Mouse (Mus musculus) kidney, postnatal 0 days (tissue): ENCODE data around the gene Cpt1b. TPM values are rescaled to one million over a fixed set of nuclear protein-coding genes. Genes with fewer than 3 reads are reported as not detected.

Source experiments
- ATAC-seq: fragments of 200-750 bp; cut with Nextera tagmentation; replicated peaks from 2 replicates; pipeline ENCODE4 v1.8.0; 2017; ENCODE audit warnings: low read depth, moderate number of reproducible peaks, moderate TSS enrichment, moderate library complexity; ENCODE audit not compliant: low FRiP score
- DNase-seq: peaks from one replicate; pipeline ENCODE4 v3.0.0-alpha.2; 2016; ENCODE audit warnings: low spot score
- H3K27ac ChIP-seq: fragments of 300-500 bp; sonication (generic); 2 replicates; pipeline ENCODE4 v1.5.1; 2014; ENCODE audit warnings: mild to moderate bottlenecking
- H3K27me3 ChIP-seq: fragments of 300-500 bp; sonication (generic); 2 replicates; pipeline ENCODE4 v1.6.1; 2014; ENCODE audit warnings: low read length, mixed read lengths; ENCODE audit not compliant: insufficient read depth
- H3K36me3 ChIP-seq: fragments of 300-500 bp; sonication (generic); 2 replicates; pipeline ENCODE4 v1.6.1; 2014; ENCODE audit warnings: low read length, mixed read lengths; ENCODE audit not compliant: insufficient read depth
- H3K4me1 ChIP-seq: fragments of 300-500 bp; sonication (generic); replicated peaks from 2 replicates; pipeline ENCODE4 v1.6.1; 2014; ENCODE audit warnings: antibody characterized with exemption, low read length, mixed read lengths; ENCODE audit not compliant: insufficient read depth
- H3K4me2 ChIP-seq: fragments of 300-500 bp; sonication (generic); 2 replicates; pipeline ENCODE4 v1.6.1; 2014; ENCODE audit warnings: mild to moderate bottlenecking, low read length, moderate library complexity, mixed read lengths
- H3K4me3 ChIP-seq: fragments of 300-500 bp; sonication (generic); replicated peaks from 2 replicates; pipeline ENCODE4 v1.5.1; 2014; ENCODE audit warnings: low read depth, low read length
- H3K9ac ChIP-seq: fragments of 300-500 bp; sonication (generic); 2 replicates; pipeline ENCODE4 v1.6.1; 2014; ENCODE audit warnings: low read depth, low read length
- H3K9me3 ChIP-seq: fragments of 300-500 bp; sonication (generic); replicated peaks from 2 replicates; pipeline ENCODE4 v1.6.1; 2016; ENCODE audit warnings: low read length, inconsistent platforms, mixed read lengths
- CTCF ChIP-seq: IDR thresholded peaks from 2 replicates; pipeline ENCODE4 v1.5.1; 2016; ENCODE audit warnings: antibody characterized with exemption, low read depth, mild to moderate bottlenecking, moderate library complexity
- WGBS: fragments of 180-500 bp; shearing (Covaris S2); extraction: QIAGEN DNeasy Blood & Tissue Kit; methylation state at CpG from one replicate; pipeline ENCODE4 v1.1.7; 2014; 5-methylcytosine and 5-hydroxymethylcytosine counted together
- polyA plus RNA-seq: library from polyadenylated mRNA; unstranded; fragments of >200 nt; fragmentation: Nextera tagmentation; extraction: Ambion mirVana; gene quantifications from 2 replicates; pipeline ENCODE4 v1.2.1, GENCODE M21; 2015

The Cpt1b gene
- polyA plus RNA-seq, 1 experiment from 2014 or later: 23.7 TPM

DNA sequence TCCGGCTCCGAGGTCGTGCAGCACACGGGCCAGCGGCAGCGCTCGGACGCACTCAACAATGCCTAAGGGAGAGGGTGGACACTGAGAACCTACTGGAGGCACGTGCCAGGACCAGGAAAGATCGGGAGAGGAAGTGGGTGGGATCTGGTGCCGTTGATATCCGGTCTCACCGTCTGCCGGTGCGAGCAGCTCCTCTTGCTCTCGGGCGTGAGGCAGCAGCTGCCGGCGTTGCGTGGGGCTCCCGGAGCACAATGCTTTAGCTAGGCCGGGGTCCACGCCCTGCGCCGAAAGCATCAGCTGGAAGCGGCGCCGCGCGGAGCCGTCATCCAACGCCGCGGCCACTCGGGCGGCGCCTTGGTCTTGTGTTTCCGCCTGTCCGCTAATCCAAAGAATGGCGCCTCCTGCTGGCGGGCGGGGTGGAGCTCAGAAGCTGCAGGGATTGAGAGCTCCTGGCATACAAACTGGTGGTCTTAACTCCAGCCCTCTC lies 51.9 kb downstream of the Cpt1b start, which contains the start of gene Sco2:
Gene Sco2 (minus strand): TSS at position 85 of the 487 bp plus-strand sequence.
- Histone ChIP-seq H3K9ac (peak within 1 kb of the TSS; percentile 72), H3K4me1 (peaks cover 25% of the 10 kb centered on the region)

DNA sequence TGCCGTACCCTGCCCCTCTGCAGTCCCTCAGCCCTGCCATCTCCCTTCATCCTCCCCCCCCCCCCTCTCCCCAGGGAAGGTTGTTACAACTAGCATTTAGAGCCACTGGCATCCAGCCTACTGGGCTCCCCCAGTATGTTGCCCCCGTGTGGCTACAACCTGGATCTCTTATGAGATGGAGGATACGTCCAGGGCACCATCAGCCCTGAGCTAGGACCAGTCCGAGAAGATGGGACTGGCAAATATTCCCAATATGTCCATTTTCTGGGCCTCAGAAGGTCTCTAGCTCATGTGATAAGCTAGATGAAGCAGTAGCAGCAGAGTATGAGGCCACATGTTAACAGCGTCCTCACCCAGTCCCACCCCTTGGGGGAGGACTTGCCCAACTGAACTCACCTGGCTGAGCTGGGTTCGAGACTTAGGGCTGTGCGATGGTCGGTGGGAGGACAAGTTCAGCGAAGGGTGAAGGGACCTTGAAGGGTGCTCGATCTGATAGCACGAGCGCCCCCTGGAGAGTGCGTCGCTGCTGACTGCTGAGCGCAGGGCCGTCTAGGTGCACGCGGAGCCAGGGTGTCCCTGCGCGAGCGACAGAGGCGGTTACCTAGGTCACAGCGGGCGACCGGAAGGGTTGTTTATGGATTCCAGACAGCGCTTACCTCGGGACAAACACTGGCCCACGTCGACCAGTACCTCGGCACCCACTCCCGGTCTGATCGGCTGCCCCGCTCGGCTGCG lies 52.5 kb downstream of the Cpt1b start:
- peak; percentile 89 for DNase-seq
- Histone ChIP-seq H3K9me3 (no peaks in the 10 kb centered on the region), H3K4me1 (peaks cover 19% of the 10 kb centered on the region), H3K36me3 (peaks cover 38% of the 10 kb centered on the region), H3K4me2 (peak overlapping the region; percentile 88), H3K27ac (peak overlapping the region; percentile 92), H3K4me3 (peak overlapping the region; percentile 53), H3K27me3 (peaks cover 15% of the 10 kb centered on the region), H3K9ac (peak overlapping the region; percentile 72)
- 1% methylated on average over 35 of the region's 35 CpGs for WGBS
- peak; percentile 86 for ATAC-seq
- TF ChIP-seq CTCF: peak; percentile 52; the same call in 1 of the 2 replicates

More for the DNA sequence above, 51.9 kb downstream of the Cpt1b start, which contains the start of gene Sco2:
- Histone ChIP-seq H3K9me3 (no peaks in the 10 kb centered on the region), H3K27ac (peak within 1 kb of the TSS; percentile 92), H3K4me2 (peak within 1 kb of the TSS; percentile 88), H3K36me3 (peaks cover 32% of the 10 kb centered on the region), H3K27me3 (peaks cover 20% of the 10 kb centered on the region), H3K4me3 (peak within 1 kb of the TSS; percentile 53)
- 0% methylated on average over 35 of the region's 42 CpGs for WGBS
- TF ChIP-seq CTCF: peak; percentile 83
- ATAC-seq (peak; percentile 77), DNase-seq (peak; percentile 92)

DNA sequence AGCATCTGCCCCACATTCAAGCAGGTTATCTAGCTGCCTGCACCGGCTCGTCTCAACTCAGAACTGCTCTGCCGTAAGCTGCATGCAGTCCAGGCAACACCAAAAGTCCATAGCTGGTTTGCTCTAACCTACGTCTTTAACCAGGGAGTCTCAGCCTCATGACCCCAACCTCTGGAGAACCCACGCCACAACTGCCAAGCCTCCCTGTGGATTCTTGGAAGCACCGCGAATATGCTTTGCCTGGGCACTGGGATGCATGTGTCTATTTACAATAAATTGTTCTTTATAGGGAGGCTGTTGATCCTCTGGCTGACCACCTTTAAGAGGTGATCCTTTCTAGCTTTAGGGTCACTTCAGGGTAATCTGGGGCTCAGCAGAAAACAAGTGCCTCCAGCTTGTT lies 53.1 kb downstream of the Cpt1b start:
- Histone ChIP-seq H3K27ac (no peak overlapping the region), H3K4me1 (peaks cover 18% of the 10 kb centered on the region), H3K4me2 (peak overlapping the region; percentile 88), H3K9me3 (no peaks in the 10 kb centered on the region), H3K9ac (no peak overlapping the region), H3K27me3 (peaks cover 8% of the 10 kb centered on the region), H3K36me3 (peaks cover 44% of the 10 kb centered on the region), H3K4me3 (no peak overlapping the region; the same call in 1 of the 2 replicates)
- WGBS: 71% methylated on average over 7 of the region's 7 CpGs
- TF ChIP-seq CTCF: no peak
- no peak for DNase-seq
- no peak for ATAC-seq

DNA sequence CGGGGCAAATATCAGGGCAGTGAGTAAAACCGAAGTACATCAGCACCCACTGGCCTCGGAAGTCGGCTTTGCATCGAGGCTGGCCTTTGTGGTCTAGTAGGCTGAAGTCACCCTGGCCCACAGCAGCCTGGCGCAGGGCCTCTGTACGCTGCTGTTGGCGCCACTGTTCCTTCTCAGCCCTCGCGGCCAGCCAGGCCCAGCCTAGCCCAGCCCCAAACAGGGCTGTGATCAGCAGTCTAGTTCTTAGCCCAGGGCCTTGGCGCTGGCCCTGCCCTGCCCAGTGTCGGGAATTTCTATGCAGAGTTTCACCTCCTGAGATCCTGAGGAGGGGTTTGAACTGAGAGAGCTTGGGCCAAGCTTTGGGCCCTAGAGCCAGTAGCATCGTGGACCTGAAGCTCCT lies 53.6 kb downstream of the Cpt1b start:
- H3K9me3 ChIP-seq: no peaks in the 10 kb centered on the region
- 86% methylated on average over 13 of the region's 13 CpGs for WGBS
- TF ChIP-seq CTCF: no peak
- DNase-seq (no peak), ATAC-seq (no peak)
- H3K9ac ChIP-seq: no peak overlapping the region
- no peak overlapping the region for H3K4me2 ChIP-seq
- H3K36me3 ChIP-seq: peaks cover 49% of the 10 kb centered on the region
- no peak overlapping the region for H3K4me3 ChIP-seq
- peaks cover 14% of the 10 kb centered on the region for H3K4me1 ChIP-seq
- H3K27ac ChIP-seq: no peak overlapping the region
- H3K27me3 ChIP-seq: peaks cover 3% of the 10 kb centered on the region; the same call in 1 of the 2 replicates

Other genes with a start within 250 kb of the Cpt1b start
- 126 and 130 TPM in 2 replicates for gene Plxnb2, start 245.1 kb downstream of the Cpt1b start, polyA plus RNA-seq
- gene Dennd6b, start 229.4 kb downstream of the Cpt1b start, polyA plus RNA-seq: 10.4 and 11.7 TPM in 2 replicates
- gene Ppp6r2, start 214.3 kb downstream of the Cpt1b start, polyA plus RNA-seq: 25.9 and 26.8 TPM in 2 replicates
- 30.0 and 37.2 TPM in 2 replicates for gene Sbf1, start 110.6 kb downstream of the Cpt1b start, polyA plus RNA-seq
- gene Adm2, start 103.1 kb downstream of the Cpt1b start, polyA plus RNA-seq: 1.5 and 2.0 TPM in 2 replicates
- 119 and 185 TPM in 2 replicates for gene Miox, start 91.5 kb downstream of the Cpt1b start, polyA plus RNA-seq
- gene Lmf2, start 70.2 kb downstream of the Cpt1b start, polyA plus RNA-seq: 46.1 and 48.1 TPM in 2 replicates
- gene Ncaph2, start 70.1 kb downstream of the Cpt1b start, polyA plus RNA-seq: 100 and 108 TPM in 2 replicates
- 11.7 and 12.6 TPM in 2 replicates for gene Sco2, start 52.0 kb downstream of the Cpt1b start, polyA plus RNA-seq
- gene Tymp, start 48.8 kb downstream of the Cpt1b start, polyA plus RNA-seq: 1.7 and 2.1 TPM in 2 replicates
- 0.68 and 0.87 TPM in 2 replicates for gene Odf3b, start 46.6 kb downstream of the Cpt1b start, polyA plus RNA-seq
- gene Klhdc7b, start 40.9 kb downstream of the Cpt1b start, polyA plus RNA-seq: not detected in 2 replicates
- not detected in 2 replicates for gene Syce3, start 15.4 kb downstream of the Cpt1b start, polyA plus RNA-seq
- gene C730034F03Rik, start 3.7 kb upstream of the Cpt1b start, polyA plus RNA-seq: 1.5 and 1.7 TPM in 2 replicates
- not detected in 2 replicates for gene Gm44502, start 3.8 kb upstream of the Cpt1b start, polyA plus RNA-seq
- gene Chkb, start 4.0 kb upstream of the Cpt1b start, polyA plus RNA-seq: 64.5 and 65.1 TPM in 2 replicates
- gene Mapk8ip2, start 28.1 kb upstream of the Cpt1b start, polyA plus RNA-seq: 0.34 and 0.55 TPM in 2 replicates
- 13.0 and 13.9 TPM in 2 replicates for gene Arsa, start 51.6 kb upstream of the Cpt1b start, polyA plus RNA-seq
- 1.0 and 1.2 TPM in 2 replicates for gene Shank3, start 73.8 kb upstream of the Cpt1b start, polyA plus RNA-seq
- not detected in 2 replicates for gene Acr, start 142.5 kb upstream of the Cpt1b start, polyA plus RNA-seq
- gene Rabl2, start 166.1 kb upstream of the Cpt1b start, polyA plus RNA-seq: 38.0 and 39.8 TPM in 2 replicates